Mouse (Mus musculus) 3134 (cell line): ENCODE results near the gene Vsig2.

Experiments
- DNase-seq: peaks from one replicate; pipeline ENCODE4 v3.0.0-alpha.2; 2011; ENCODE audit warnings: low spot score; ENCODE audit not compliant: insufficient read length; ENCODE audit errors: extremely low read depth

The Vsig2 gene

GRCm38 (mm10) chr9:37539170-37540025, at the start of gene Vsig2:
Vsig2 (plus strand) TSS chr9:37539255.
- DNase-seq = no peak

- DNase-seq = peak; percentile 48
Observed at GRCm38 (mm10) chr9:37489446-37490120, 49.5 kb upstream of the Vsig2 start.

- no peak for DNase-seq
Observed at GRCm38 (mm10) chr9:37495761-37496160, 43.3 kb upstream of the Vsig2 start.

- DNase-seq = no peak
Observed at GRCm38 (mm10) chr9:37496325-37496724, 42.7 kb upstream of the Vsig2 start.

GRCm38 (mm10) chr9:37500201-37500600, 38.9 kb upstream of the Vsig2 start:
- no peak for DNase-seq

- DNase-seq = no peak
Observed at GRCm38 (mm10) chr9:37501170-37501569, 37.9 kb upstream of the Vsig2 start.

- no peak for DNase-seq
Observed at GRCm38 (mm10) chr9:37504348-37504747, 34.7 kb upstream of the Vsig2 start.

GRCm38 (mm10) chr9:37506023-37506422, 33.0 kb upstream of the Vsig2 start:
- DNase-seq = no peak

- no peak for DNase-seq
Observed at GRCm38 (mm10) chr9:37512097-37512496, 27.0 kb upstream of the Vsig2 start.

- DNase-seq = no peak
Observed at GRCm38 (mm10) chr9:37514456-37514855, 24.6 kb upstream of the Vsig2 start.

- no peak for DNase-seq
Observed at GRCm38 (mm10) chr9:37517467-37517866, 21.6 kb upstream of the Vsig2 start.

- DNase-seq = no peak
Observed at GRCm38 (mm10) chr9:37518991-37519390, 20.1 kb upstream of the Vsig2 start.

GRCm38 (mm10) chr9:37519995-37520394, 19.1 kb upstream of the Vsig2 start:
- DNase-seq = no peak

- DNase-seq = no peak
Observed at GRCm38 (mm10) chr9:37525461-37525860, 13.6 kb upstream of the Vsig2 start.

- no peak for DNase-seq
Observed at GRCm38 (mm10) chr9:37526443-37527395, 12.3 kb upstream of the Vsig2 start.

GRCm38 (mm10) chr9:37527396-37528224, 11.4 kb upstream of the Vsig2 start, which contains the start of gene Esam:
Esam (plus strand) TSS chr9:37528078.
- DNase-seq = no peak

GRCm38 (mm10) chr9:37528225-37528970, 10.7 kb upstream of the Vsig2 start:
- no peak for DNase-seq

- DNase-seq = no peak
Observed at GRCm38 (mm10) chr9:37530031-37530887, 8.8 kb upstream of the Vsig2 start.
